Mouse (Mus musculus) stomach, embryonic 16.5 days (tissue): ENCODE results near the gene Lamb3. TPM values are rescaled to one million over a fixed set of nuclear protein-coding genes. Genes with fewer than 3 reads are reported as not detected.
A peak's percentile ranks its signal among the peaks of the same experiment; 100 is the strongest.

Experiments
- ATAC-seq: fragments of 200-750 bp; cut with Nextera tagmentation; 2 replicates; pipeline ENCODE4 v1.8.0; 2017; ENCODE audit warnings: moderate number of reproducible peaks, moderate TSS enrichment; ENCODE audit not compliant: insufficient read depth, low FRiP score
- H3K27ac ChIP-seq: fragments of 300-500 bp; sonication (generic); 2 replicates; pipeline ENCODE4 v1.5.1; 2014; ENCODE audit warnings: low read length
- H3K27me3 ChIP-seq: fragments of 300-500 bp; sonication (generic); 2 replicates; pipeline ENCODE4 v1.6.1; 2014; ENCODE audit warnings: low read length, control low read depth, mixed read lengths; ENCODE audit not compliant: control insufficient read depth, insufficient read depth
- H3K36me3 ChIP-seq: fragments of 300-500 bp; sonication (generic); 2 replicates; pipeline ENCODE4 v1.6.1; 2014; ENCODE audit warnings: low read length; ENCODE audit not compliant: control insufficient read depth, insufficient read depth
- H3K4me1 ChIP-seq: fragments of 300-500 bp; sonication (generic); 2 replicates; pipeline ENCODE4 v1.6.1; 2014; ENCODE audit warnings: low read length, control low read depth, mixed read lengths; ENCODE audit not compliant: control insufficient read depth, insufficient read depth
- H3K4me2 ChIP-seq: fragments of 300-500 bp; sonication (generic); 2 replicates; pipeline ENCODE4 v1.6.1; 2014; ENCODE audit warnings: low read depth, low read length, mixed read lengths
- H3K4me3 ChIP-seq: fragments of 300-500 bp; sonication (generic); replicated peaks from 2 replicates; pipeline ENCODE4 v1.5.1; 2014; ENCODE audit warnings: mild to moderate bottlenecking, low read length
- H3K9ac ChIP-seq: fragments of 300-500 bp; sonication (generic); 2 replicates; pipeline ENCODE4 v1.6.1; 2014; ENCODE audit warnings: low read length
- H3K9me3 ChIP-seq: fragments of 300-500 bp; sonication (generic); replicated peaks from 2 replicates; pipeline ENCODE4 v1.6.1; 2016; ENCODE audit warnings: low read length, control low read depth; ENCODE audit not compliant: control insufficient read depth
- WGBS: fragments of 180-500 bp; shearing (Covaris S2); extraction: QIAGEN DNeasy Blood & Tissue Kit; methylation state at CpG from one replicate; pipeline ENCODE4 v1.1.7; 2014; 5-methylcytosine and 5-hydroxymethylcytosine counted together
- polyA plus RNA-seq: library from polyadenylated mRNA; unstranded; fragments of >200 nt; fragmentation: Nextera tagmentation; extraction: Ambion mirVana; gene quantifications from 2 replicates; pipeline ENCODE4 v1.2.1, GENCODE M21; 2015

Lamb3 gene
- polyA plus RNA-seq, 1 experiment from 2014 or later: 17.6 TPM

DNA sequence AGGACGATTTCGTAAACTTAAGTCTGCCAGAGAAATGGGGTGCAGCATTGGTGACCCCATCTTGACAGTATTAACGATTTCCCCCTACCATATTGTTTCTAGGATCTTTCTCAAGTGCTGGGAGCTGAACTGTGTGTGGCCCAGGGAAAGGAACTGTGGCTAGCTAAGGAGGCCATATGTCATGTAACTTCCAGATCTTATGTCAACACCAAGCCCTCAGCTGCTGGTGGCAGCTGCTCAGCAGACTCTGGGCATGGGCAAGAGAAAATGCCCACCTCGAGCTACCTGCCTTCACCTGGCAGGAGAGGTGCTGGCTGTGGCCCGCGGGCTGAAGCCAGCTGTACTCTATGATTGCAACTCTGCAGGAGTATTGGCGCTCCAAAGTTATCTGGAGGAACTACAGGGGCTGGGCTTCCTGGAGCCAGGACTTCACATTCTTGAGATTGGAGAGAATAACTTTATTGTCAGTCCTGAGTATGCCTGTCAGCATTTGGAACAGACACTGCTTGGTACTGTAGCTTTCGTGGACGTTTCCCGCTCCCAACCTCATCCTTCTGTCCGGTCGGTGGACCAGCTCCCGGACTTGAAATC, 33.3 kb upstream of the Lamb3 start:
- Histone ChIP-seq H3K9me3 (no peaks in the 10 kb centered on the region), H3K36me3 (no peaks in the 10 kb centered on the region), H3K4me2 (peak overlapping the region; percentile 76), H3K4me1 (peaks cover 16% of the 10 kb centered on the region), H3K27ac (peak overlapping the region; percentile 89), H3K4me3 (peak overlapping the region; percentile 67), H3K27me3 (no peaks in the 10 kb centered on the region), H3K9ac (peak overlapping the region; percentile 79)
- ATAC-seq: no peak
- 78% methylated on average over 13 of the region's 13 CpGs for WGBS

DNA sequence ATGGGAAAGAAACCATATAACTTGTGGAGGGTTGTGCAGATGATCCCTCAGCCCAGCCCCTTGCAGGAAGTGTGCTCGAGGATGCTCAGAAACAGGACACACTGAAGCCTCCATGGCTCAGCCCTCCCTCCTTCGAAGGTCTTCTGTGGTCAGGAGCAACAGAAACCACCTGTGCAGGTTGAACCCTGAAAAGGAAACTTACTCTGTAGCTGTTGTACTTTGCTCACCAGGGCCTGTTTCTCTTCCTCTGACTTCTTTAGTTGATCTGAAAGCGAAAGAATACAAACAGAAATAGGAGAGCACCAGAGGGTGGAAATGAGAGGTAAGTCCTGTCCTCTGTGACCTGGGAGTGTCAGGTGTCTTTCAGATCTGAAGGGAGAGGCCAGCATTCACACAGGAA, 26.4 kb upstream of the Lamb3 start:
- H3K27ac ChIP-seq: no peak overlapping the region
- no peak overlapping the region for H3K4me2 ChIP-seq
- H3K9ac ChIP-seq: no peak overlapping the region
- H3K4me1 ChIP-seq: no peaks in the 10 kb centered on the region
- no peak for ATAC-seq
- H3K4me3 ChIP-seq: no peak overlapping the region
- no peaks in the 10 kb centered on the region for H3K36me3 ChIP-seq
- H3K9me3 ChIP-seq: no peaks in the 10 kb centered on the region
- no peaks in the 10 kb centered on the region for H3K27me3 ChIP-seq
- 76% methylated on average over 3 of the region's 3 CpGs for WGBS

GRCm38 (mm10) chr1:193188257-193188656, 19.2 kb upstream of the Lamb3 start:
- Histone ChIP-seq H3K27me3 (no peaks in the 10 kb centered on the region), H3K4me3 (no peak overlapping the region), H3K9ac (no peak overlapping the region), H3K27ac (peak overlapping the region; percentile 91), H3K9me3 (no peaks in the 10 kb centered on the region), H3K4me1 (peaks cover 31% of the 10 kb centered on the region), H3K4me2 (peak overlapping the region; percentile 39; the same call in 1 of the 2 replicates), H3K36me3 (no peaks in the 10 kb centered on the region)
- WGBS: 46% methylated on average over 6 of the region's 6 CpGs
- peak; percentile 10; the same call in 1 of the 2 replicates for ATAC-seq

DNA sequence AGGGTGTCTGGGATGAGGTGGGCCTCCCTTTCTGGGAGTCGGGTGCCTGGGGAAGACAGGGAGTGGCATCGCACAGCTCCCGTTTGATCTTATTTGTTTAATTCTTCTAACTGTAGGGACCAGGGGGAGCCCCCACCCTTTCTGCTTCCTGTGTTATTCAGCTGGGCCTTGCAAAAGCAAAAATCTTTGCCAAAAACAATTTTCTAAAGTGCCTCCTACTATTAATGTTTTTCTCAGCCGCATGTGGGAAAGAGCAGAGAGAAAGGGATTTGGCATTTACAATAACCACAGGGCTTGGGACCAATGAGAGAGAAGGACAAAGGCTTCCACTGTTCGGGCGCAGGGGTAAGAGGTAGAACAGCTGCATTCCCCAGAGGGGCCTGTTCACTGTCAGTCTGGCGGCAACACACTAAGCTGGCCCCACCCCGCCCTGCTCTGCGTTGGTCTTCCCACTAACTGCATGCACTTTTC, 18.3 kb upstream of the Lamb3 start:
- no peaks in the 10 kb centered on the region for H3K9me3 ChIP-seq
- no peak overlapping the region for H3K4me3 ChIP-seq
- H3K36me3 ChIP-seq: no peaks in the 10 kb centered on the region
- peak; percentile 96 for ATAC-seq
- no peaks in the 10 kb centered on the region for H3K27me3 ChIP-seq
- 0 out of 2 replicates have a peak overlapping the region, but pooled peaks have one; percentile 41 for H3K9ac ChIP-seq
- H3K4me2 ChIP-seq: peak overlapping the region; percentile 39
- H3K27ac ChIP-seq: peak overlapping the region; percentile 91
- H3K4me1 ChIP-seq: peaks cover 31% of the 10 kb centered on the region
- whole genome bisulfite sequencing: 12% methylated on average over 9 of the region's 9 CpGs

DNA sequence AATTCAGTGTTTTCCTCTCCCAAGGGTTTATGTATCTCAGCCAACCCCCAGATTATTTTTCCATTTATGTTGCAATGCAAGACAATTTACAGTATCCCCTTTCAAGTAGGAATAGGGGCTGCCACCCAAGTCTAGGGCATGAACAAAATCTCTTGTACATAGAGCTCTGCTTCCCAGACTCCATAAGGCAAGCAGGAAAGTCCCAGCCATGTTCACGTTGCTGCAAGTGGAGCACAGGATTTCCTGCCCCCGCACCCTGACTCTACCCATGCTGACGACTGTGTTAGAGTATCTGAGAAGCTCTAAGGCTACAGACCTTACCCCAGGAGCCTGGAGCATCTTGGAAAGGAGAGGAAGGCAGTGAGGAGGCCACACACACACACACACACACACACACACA, 17.7 kb upstream of the Lamb3 start:
- 0 out of 2 replicates have a peak, but pooled peaks have one; percentile 22 for ATAC-seq
- Histone ChIP-seq H3K9ac (no peak overlapping the region), H3K4me1 (peaks cover 31% of the 10 kb centered on the region), H3K27me3 (no peaks in the 10 kb centered on the region), H3K27ac (peak overlapping the region; percentile 91), H3K4me3 (no peak overlapping the region), H3K36me3 (no peaks in the 10 kb centered on the region), H3K9me3 (no peaks in the 10 kb centered on the region), H3K4me2 (peak overlapping the region; percentile 39; the same call in 1 of the 2 replicates)
- 27% methylated on average over 3 of the region's 3 CpGs for WGBS

- no peaks in the 10 kb centered on the region for H3K36me3 ChIP-seq
- WGBS: 80% methylated on average over 7 of the region's 7 CpGs
- H3K9me3 ChIP-seq: no peaks in the 10 kb centered on the region
- ATAC-seq: no peak
- H3K9ac ChIP-seq: no peak overlapping the region
- no peak overlapping the region; the same call in 1 of the 2 replicates for H3K27ac ChIP-seq
- H3K4me3 ChIP-seq: no peak overlapping the region
- peaks cover 31% of the 10 kb centered on the region for H3K4me1 ChIP-seq
- H3K4me2 ChIP-seq: no peak overlapping the region
- H3K27me3 ChIP-seq: no peaks in the 10 kb centered on the region
Observed at GRCm38 (mm10) chr1:193191675-193192283, 15.7 kb upstream of the Lamb3 start.

- peaks cover 15% of the 10 kb centered on the region for H3K4me1 ChIP-seq
- H3K9ac ChIP-seq: no peak overlapping the region
- no peak overlapping the region for H3K4me3 ChIP-seq
- no peak overlapping the region for H3K4me2 ChIP-seq
- no peaks in the 10 kb centered on the region for H3K27me3 ChIP-seq
- 75% methylated on average over 3 of the region's 3 CpGs for WGBS
- H3K36me3 ChIP-seq: no peaks in the 10 kb centered on the region
- no peaks in the 10 kb centered on the region for H3K9me3 ChIP-seq
- ATAC-seq: no peak
- H3K27ac ChIP-seq: no peak overlapping the region
Observed at GRCm38 (mm10) chr1:193194416-193195140, 12.9 kb upstream of the Lamb3 start.

- no peak overlapping the region for H3K4me3 ChIP-seq
- no peaks in the 10 kb centered on the region for H3K27me3 ChIP-seq
- H3K9ac ChIP-seq: no peak overlapping the region
- peaks cover 8% of the 10 kb centered on the region for H3K4me1 ChIP-seq
- WGBS: 53% methylated on average over 3 of the region's 3 CpGs
- H3K9me3 ChIP-seq: no peaks in the 10 kb centered on the region
- no peak for ATAC-seq
- no peaks in the 10 kb centered on the region for H3K36me3 ChIP-seq
- H3K27ac ChIP-seq: no peak overlapping the region
- no peak overlapping the region for H3K4me2 ChIP-seq
Observed at GRCm38 (mm10) chr1:193195169-193195810, 12.2 kb upstream of the Lamb3 start.
